Mouse (Mus musculus) ES-E14 (cell line): ENCODE measurements around the gene Tmem169.

Experiments used
- CHD2 ChIP-seq: IDR thresholded peaks from 2 replicates; pipeline ENCODE4 v1.6.1; 2014; ENCODE audit warnings: mild to moderate bottlenecking, low read depth, low read length, inconsistent platforms
- HCFC1 ChIP-seq: IDR thresholded peaks from 2 replicates; pipeline ENCODE4 v1.6.1; 2012; ENCODE audit warnings: low read length, inconsistent platforms, borderline replicate concordance; ENCODE audit not compliant: insufficient read depth
- MAFK ChIP-seq: IDR thresholded peaks from 2 replicates; pipeline ENCODE4 v1.6.1; 2014; ENCODE audit warnings: mild to moderate bottlenecking, low read depth, low read length, inconsistent platforms; ENCODE audit not compliant: insufficient read depth

DNA sequence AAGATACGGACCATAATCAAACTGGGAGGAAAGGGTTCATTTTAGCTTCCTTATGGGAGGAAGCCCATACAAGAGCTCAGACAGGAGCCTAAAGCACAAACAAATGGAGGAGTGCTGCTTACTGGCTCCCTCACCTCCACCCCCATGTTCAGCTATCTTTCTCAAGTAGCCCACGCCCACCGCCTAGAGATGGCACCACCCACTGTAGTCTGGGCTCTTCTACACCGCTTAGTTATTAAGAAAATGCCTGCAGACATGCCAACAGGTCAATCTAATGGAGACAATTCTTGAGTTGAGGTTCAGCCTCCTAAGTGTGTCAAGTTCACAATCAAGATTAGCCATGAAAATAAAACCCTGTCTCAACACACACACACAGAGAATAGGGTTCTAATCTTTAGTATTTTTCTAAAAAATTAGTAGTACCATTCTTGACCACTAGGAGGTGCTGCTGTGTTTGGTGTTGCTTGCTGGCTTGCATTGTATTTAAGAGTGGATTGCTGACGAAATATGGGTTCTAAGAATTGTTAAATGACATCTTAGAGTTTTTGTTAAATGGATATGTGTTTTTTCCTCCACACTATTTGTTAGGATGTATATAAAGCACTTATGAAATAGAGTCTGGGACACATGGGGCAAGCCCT, 29.4 kb downstream of the Tmem169 start:
- TF ChIP-seq CHD2 (no peak), HCFC1 (no peak), MAFK (no peak)
